21 mouse cellular contexts compared by ENCODE assay signal in genomic region chr10:96162975-96163706, GRCm38 (mm10). TPM values are rescaled to one million over a fixed set of nuclear protein-coding genes. Genes with fewer than 3 reads are reported as not detected.
DNase-seq lines count a peak whose midpoint lies in the region; ATAC-seq and TF ChIP-seq lines count a peak whose summit lies in the region.
"Had no signal": no experiment of that assay in that cellular context is flagged by ENCODE, and none has a peak within 500 bp of the region (broad histone marks: within the 10 kb centered on the region; RNA-seq: fewer than 3 reads in every experiment).

No protein-coding gene starts in this region.

- no peaks in the 10 kb centered on the region for H3K9me3 ChIP-seq in liver, postnatal 0 days (ENCODE audit: low read length)
- no peaks in the 10 kb centered on the region for H3K9me3 ChIP-seq in liver, embryonic 11.5 days (ENCODE audit: control insufficient read depth, low read length)

- TF ChIP-seq CTCF in liver, postnatal 0 days (IDR thresholded peaks at IDR 0.05; ENCODE audit: low read depth): no peak

- TF ChIP-seq EP300 in liver, postnatal 0 days (IDR thresholded peaks at IDR 0.05; ENCODE audit: low read depth): no peak

- H3K27me3 ChIP-seq in liver, postnatal 0 days (ENCODE audit: insufficient read depth, low read length): no peaks in the 10 kb centered on the region
- no peaks in the 10 kb centered on the region for H3K27me3 ChIP-seq in liver, embryonic 11.5 days (replicated peaks; ENCODE audit: control insufficient read depth, insufficient read depth, low read length)
- H3K27me3 ChIP-seq: liver, embryonic 15.5 days; megakaryocyte, embryonic 14.5 days had no signal

- intact Hi-C loops in gastrocnemius, postnatal 14 days (cut with DNase I; ENCODE audit: low total_unique reads): no loop called here

- H3K9ac ChIP-seq in liver, postnatal 0 days (replicated peaks): no peak overlapping the region
- no peak overlapping the region for H3K9ac ChIP-seq in liver, embryonic 11.5 days (ENCODE audit: low read depth, low read length)
- H3K9ac ChIP-seq: liver, embryonic 15.5 days had no signal

- H3K4me3 ChIP-seq in liver, postnatal 0 days (ENCODE audit: low read depth, low read length): no peak overlapping the region
- no peak overlapping the region for H3K4me3 ChIP-seq in liver, embryonic 11.5 days (ENCODE audit: low read depth, low read length)
- H3K4me3 ChIP-seq: liver, embryonic 15.5 days; megakaryocyte, embryonic 14.5 days had no signal

- peak; percentile 9 for DNase-seq in adrenal gland, postnatal 25 days
- DNase-seq in adrenal gland, adult 18-20 months (ENCODE audit: low spot score in 2 of 2): no peak
- no peak for DNase-seq in liver, postnatal 0 days
- no peak for DNase-seq in liver, embryonic 11.5 days (ENCODE audit: low spot score)
- peak; percentile 18 for DNase-seq in gastrocnemius, postnatal 14 days
- peak; percentile 55 for DNase-seq in skeletal muscle tissue, adult 2 months (ENCODE audit: low read depth, low spot score)
- DNase-seq in kidney, postnatal 10 days: no peak
- DNase-seq in layer of hippocampus, adult 9-11 months: no peak
- DNase-seq: B cell, adult 2 months; cerebellum, postnatal 10 days; heart, postnatal 36 days; kidney, adult 9 months; thymus, postnatal 25 days had no signal

- no peak overlapping the region for H3K4me2 ChIP-seq in liver, postnatal 0 days (ENCODE audit: low read depth, low read length)
- no peak overlapping the region for H3K4me2 ChIP-seq in liver, embryonic 11.5 days
- H3K4me2 ChIP-seq: heart, embryonic 11.5 days; liver, embryonic 15.5 days had no signal

- no peaks in the 10 kb centered on the region for H3K4me1 ChIP-seq in liver, postnatal 0 days (ENCODE audit: insufficient read depth)
- H3K4me1 ChIP-seq in liver, embryonic 11.5 days (replicated peaks; ENCODE audit: control insufficient read depth, insufficient read depth, low read length): no peaks in the 10 kb centered on the region
- H3K4me1 ChIP-seq: liver, embryonic 15.5 days had no signal

- H3K27ac ChIP-seq in liver, postnatal 0 days (ENCODE audit: low read depth): peak overlapping the region; percentile 71
- H3K27ac ChIP-seq in liver, embryonic 11.5 days (ENCODE audit: low read depth, low read length): no peak overlapping the region
- H3K27ac ChIP-seq: liver, embryonic 15.5 days had no signal

- WGBS in liver, postnatal 0 days (ENCODE audit: insufficient replicate concordance): 70% methylated on average over 7 of the region's 7 CpGs
- 81% methylated on average over 7 of the region's 7 CpGs for WGBS in liver, embryonic 11.5 days

- ATAC-seq in liver, postnatal 0 days: peak; percentile 35; the same call in 1 of the 2 replicates
- ATAC-seq in liver, embryonic 11.5 days (replicated peaks; ENCODE audit: low FRiP score): no peak

- H3K36me3 ChIP-seq in liver, postnatal 0 days (replicated peaks; ENCODE audit: insufficient read depth, low read length): no peaks in the 10 kb centered on the region
- no peaks in the 10 kb centered on the region for H3K36me3 ChIP-seq in liver, embryonic 11.5 days (ENCODE audit: control insufficient read depth, insufficient read depth, low read length)
- H3K36me3 ChIP-seq: liver, embryonic 15.5 days had no signal

RNA-seq across cellular contexts. Expression of gene Gm5426, which starts 26.7 kb away (rescaled TPM):
- not detected in 2 replicates for total RNA-seq in adrenal gland, postnatal 25 days (2021)
- not detected for total RNA-seq in adrenal gland, adult 18-20 months (2021)
- polyA plus RNA-seq in liver, postnatal 0 days (2015; fragmentation: Nextera tagmentation; extraction: Ambion mirVana): not detected in 2 replicates
- not detected in 2 replicates for polyA plus RNA-seq in liver, embryonic 11.5 days (2014; fragmentation: Nextera tagmentation; extraction: Ambion mirVana)
- not detected for total RNA-seq in gastrocnemius, postnatal 14 days (2021)
- total RNA-seq: ES-E14; heart, postnatal 36 days; layer of hippocampus, adult 8-10 months; left cerebral cortex, postnatal 10 days had no signal
- polyA plus RNA-seq: frontal cortex, adult 2 months; heart, embryonic 11.5 days; liver, embryonic 15.5 days; stomach, embryonic 14.5 days had no signal

Comparison
In these comparisons a context has a peak if more than half of its experiments do, and no peak if none do; other contexts are left out.
1. DNase-seq: peak in adrenal gland, postnatal 25 days (single experiment), gastrocnemius, postnatal 14 days (single experiment) and skeletal muscle tissue, adult 2 months (single experiment); none in adrenal gland, adult 18-20 months (0 of 2), liver, postnatal 0 days (single experiment), liver, embryonic 11.5 days (single experiment), kidney, postnatal 10 days (single experiment) and layer of hippocampus, adult 9-11 months (single experiment).